Mouse (Mus musculus): ENCODE data around the gene Pkd1.

Gene Pkd1

DNA sequence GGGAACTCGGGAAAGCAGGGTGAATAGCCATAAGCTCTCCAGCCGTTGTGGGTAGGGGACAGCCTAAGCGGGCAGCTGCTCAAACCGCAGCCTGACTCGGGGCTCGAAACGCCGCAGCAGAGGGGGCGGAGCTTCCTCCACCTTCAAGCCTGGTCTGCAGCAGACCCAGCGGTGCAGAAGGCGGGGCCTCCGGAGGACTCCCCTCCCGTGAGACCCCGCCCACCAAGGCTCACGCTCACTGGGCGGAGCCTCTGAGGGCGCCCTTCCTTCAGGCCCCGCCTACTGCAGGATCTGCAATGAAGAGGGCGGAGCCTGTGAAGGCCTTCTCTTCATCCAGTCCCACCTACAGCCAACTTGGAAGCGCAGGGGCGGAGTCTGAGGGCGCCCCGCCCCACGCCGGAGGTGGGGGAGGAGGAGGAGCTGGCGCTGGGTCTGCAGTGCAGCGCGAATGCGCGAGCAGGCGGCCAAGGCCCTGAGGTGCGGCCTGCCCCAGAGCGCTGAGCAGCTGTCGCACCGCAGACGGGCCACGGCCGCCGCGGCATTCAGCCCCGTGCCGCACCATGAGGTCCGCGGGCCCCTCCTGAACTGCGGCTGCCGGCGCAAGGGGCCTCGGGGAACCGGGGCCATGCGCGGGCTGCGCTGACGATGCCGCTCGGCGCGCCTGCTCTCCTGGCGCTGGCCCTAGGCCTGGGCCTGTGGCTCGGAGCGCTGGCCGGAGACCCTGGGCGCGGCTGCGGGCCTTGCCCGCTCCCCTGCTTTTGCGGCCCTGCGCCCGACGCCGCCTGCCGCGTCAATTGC is at the start of gene Pkd1:
Gene Pkd1 (plus strand): TSS at position 217 of the 798 bp plus-strand sequence.
- peak; percentile 98 for DNase-seq (ENCODE audit: low spot score in 2 of 2)

DNA sequence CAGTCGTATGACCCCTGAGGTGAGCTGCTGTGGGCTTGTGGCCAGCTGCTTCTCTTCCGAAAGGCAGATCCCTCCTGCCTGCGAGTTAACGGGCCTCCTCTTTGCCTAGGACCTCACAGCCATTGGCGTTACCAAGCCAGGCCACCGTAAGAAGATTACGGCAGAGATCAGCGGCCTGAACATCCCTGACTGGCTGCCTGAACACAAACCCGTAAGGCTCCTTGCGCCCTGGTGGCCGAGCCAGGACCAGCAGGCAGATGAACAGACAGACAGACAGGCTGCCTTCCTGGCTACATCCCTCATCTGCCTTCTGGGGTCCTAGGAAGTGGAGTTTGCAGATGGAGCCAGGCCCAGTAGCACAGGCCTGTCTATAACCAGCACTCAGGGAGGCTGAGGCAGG is 47.4 kb upstream of the Pkd1 start:
- DNase-seq (ENCODE audit: low spot score in 2 of 2) = no peak

DNA sequence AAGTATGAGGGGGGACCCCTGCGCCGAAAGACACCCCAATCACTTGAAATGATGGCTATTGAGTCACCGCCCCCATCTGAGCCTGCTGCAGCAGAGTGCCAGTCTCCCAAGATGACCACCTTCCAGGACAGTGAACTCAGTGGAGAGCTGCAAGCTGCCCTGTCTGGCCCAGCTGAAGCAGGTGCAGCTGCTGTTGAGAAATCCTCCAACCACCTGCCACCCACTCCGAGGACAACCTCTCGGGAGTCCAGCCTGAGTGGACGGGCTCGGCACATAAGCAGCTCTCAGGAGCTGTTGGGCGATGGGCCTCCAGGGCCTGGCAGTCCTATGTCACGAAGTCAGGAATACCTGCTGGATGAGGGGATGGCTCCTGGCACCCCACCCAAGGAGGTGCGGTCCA is 45.5 kb upstream of the Pkd1 start:
- no peak for DNase-seq (ENCODE audit: low spot score in 2 of 2)

DNA sequence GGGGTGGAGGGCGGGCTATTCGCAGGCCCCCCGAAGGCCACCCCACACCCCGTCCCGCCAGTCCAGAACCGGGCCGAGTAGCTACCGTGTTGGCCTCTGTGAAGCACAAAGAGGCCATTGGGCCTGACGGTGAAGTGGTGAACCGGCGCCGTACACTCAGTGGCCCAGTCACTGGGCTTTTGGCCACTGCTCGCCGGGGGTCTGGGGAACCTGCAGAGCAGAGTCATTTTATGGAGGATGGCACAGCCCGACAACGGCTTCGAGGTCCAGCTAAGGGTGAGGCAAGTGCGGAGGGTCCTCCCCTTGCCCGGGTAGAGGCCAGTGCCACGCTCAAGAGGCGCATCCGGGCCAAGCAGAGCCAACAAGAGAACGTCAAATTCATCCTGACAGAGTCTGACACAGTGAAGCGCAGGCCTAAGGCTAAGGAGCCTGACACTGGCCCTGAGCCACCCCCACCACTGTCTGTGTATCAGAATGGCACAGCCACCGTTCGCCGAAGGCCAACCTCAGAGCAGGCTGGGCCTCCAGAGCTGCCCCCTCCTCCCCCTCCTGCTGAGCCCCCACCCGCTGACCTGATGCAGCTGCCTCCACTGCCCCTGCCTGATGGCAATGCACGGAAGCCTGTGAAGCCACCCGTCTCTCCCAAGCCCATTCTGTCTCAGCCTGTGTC is 44.2 kb upstream of the Pkd1 start:
- DNase-seq (ENCODE audit: low spot score in 2 of 2) = no peak

DNA sequence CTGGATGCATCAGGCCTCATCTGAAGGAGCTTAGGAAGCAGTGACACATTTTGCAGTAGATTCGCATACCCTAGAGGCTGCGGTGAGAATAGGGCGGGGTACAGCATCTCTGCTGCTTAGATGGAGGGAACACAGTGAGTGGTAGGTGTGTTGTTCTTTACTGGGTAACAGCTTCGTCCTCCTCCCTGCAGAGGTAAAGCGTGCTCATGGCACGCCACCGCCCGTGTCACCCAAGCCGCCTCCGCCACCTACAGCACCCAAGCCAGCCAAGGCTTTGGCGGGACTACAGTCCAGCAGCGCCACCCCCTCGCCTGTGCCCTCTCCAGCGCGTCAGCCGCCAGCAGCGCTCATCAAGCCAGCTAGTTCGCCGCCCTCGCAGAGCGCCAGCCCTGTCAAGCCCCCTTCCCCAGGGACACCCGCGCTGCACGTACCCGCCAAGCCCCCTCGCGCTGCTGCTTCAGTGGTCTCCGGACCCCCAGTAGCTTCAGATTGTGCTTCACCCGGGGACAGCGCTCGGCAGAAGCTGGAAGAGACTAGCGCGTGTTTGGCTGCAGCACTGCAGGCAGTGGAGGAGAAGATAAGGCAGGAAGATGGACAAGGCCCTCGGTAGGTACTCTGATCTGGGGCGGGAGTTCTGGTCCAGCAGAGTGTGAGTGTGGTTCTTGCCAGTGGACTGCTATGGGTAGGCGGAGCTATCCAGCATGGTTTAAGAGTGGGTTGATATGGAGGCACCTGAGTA is 43.1 kb upstream of the Pkd1 start:
- no peak for DNase-seq (ENCODE audit: low spot score in 2 of 2)

DNA sequence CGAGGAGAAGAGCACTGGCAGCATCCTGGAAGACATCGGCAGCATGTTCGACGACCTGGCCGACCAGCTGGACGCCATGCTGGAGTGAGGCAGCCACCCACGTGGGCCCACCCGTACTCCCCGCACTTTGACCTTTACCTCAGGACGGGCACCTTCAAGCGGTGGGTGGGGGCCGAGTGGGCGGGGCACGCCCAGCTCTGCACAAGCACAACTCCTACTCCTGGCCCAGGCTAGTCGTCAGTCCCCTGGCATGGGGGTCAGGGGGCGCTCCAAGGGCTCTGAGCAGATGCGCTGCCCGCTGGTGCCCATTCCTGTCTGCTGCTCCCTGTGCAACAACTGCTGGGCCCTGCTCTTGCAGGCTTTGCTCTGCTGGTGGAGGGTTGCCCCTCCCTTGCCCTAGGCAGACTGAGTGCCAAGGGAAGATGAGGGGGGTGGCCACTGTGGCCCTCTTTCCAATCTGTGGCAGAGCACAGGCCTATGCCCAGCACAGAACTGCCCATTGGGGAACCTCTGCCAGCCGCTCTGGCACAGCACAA is 42.4 kb upstream of the Pkd1 start:
- DNase-seq (ENCODE audit: low spot score in 2 of 2) = no peak

DNA sequence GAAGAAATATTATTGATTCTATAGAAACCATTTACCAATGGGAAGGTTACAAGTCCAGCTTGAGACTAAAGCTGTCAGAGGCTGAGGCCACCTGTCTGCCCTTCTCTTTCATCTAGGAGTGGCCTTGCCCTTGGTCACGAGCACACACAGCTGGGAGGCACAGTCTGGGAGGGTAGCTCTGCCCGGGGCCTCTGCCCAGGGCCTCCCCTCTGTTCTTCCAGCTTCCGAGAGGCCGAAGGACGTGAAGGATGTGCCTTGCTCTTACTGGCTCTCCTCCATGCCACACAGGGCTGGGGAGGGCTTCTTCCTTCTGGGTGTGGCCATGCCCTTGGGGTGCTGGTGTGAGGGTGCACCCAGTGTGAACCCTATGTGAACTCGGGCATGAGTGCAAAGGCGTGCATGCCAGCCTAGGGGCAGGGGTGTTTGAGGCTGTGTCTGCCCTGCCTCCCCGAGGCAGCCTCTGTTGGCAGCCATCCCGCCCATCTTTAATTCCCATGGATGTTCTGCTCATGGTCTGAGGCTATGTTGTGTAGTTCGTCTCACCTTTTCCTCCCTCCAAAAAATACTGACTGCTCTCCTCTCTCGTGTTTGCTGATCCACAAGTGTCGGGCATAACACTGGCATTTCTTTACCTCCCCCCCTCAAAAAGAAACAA is 41.7 kb upstream of the Pkd1 start:
- no peak for DNase-seq (ENCODE audit: low spot score in 2 of 2)

DNA sequence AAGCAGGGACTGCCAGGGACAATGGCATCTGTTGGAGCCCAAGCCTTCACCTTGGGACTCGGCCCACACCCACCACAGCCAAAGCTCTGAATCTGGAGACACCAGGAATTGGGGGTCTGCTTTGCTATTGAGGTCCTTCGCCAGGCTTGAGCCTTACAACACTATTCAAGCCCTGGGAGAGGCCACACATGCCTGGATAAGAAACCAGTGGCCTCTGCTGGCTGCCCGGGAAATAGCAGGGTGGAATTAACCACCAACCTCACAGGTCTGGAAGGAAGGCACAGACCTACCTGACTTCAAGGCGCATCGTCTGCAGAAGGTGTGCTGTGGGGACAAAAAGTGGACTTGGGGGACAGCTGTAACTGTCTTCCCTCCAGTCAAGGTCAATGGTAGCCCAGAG is 36.0 kb upstream of the Pkd1 start:
- DNase-seq (ENCODE audit: low spot score in 2 of 2) = no peak

DNA sequence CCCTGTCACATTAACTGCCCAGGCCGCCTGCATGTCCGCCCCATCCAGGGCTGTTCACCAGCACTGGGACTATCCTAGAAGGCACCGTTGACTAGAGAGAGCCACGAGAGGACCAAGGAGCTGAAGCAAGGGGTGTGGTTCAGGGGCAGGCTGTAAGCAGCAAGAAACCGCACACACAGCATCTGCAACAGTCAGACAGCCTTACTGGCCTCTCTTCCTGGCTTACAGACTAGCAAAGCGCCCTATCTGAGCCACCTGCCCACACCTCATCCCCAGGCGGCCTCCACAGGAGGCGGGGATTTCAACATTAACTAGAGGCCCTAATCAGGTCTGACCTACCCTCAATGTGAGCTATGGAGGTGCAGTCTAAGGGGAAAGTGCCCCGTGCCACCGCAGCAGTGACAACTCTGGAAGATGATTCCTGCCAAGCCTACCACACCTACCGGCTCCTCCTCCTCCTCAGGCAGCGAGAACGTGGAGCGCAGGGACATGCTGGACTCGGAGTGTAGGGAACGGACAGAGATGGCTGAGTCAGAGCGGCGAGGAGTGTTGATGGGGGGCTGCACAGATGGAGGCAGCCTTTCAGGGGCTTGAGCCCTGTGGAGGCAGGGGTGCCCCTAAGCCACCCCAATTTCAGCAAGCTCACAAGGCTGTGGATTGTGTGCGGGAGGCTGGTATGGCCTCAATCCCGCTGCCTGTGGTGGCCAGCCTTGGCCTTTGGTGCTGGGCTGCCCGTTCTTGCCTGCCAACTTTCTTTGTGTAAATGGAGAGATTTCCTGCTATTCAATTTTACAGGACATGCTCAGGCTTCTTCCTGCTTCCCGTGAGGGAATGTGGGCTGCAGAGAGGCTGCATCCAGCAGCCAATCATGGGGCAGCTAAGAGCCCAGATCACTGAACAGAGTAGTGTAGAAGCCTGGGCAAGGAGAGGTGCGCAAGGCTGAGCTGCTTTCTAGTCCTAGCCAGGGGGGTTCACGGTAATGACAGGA is 35.1 kb upstream of the Pkd1 start:
- no peak for DNase-seq (ENCODE audit: low spot score in 2 of 2)

DNA sequence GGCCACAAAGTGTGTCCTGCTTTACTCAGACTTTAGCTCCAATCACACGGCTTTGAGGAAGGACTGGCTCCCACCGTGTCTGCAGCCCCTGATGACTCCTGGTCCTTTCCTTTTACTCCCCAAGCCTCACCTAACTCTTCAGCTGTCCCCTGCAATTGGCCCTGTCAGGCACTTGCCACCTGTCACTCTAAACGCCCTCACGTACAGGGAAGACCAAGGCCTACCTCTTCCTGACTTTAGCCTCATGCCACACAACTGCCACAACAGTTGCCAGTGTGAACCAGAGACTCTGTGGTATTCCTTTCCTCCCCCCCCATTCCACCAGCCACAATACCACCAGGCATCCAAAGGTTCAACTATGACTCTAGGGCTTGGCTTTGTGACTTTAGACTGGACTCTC is 29.2 kb upstream of the Pkd1 start:
- no peak for DNase-seq (ENCODE audit: low spot score in 2 of 2)

DNA sequence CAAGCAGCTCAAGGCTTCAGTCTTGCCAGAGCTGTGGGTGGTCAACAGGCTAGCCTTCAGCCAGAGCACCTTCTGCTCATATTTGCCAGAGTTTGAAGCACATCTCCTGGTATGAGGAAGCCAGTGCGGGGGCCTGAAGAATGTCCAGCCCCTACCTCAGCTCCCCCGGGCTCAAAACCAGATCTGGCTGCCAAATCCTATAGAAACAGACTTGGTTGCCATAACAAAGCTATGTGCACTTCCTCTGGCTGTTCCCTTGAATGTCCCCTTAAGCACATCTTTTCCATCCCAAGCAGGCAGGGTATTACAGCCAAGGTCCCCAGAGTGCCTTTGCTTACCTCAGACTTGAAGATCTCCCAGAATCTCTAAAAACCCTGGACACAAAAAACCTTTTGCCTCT is 24.9 kb upstream of the Pkd1 start:
- DNase-seq (ENCODE audit: low spot score in 2 of 2) = no peak

DNA sequence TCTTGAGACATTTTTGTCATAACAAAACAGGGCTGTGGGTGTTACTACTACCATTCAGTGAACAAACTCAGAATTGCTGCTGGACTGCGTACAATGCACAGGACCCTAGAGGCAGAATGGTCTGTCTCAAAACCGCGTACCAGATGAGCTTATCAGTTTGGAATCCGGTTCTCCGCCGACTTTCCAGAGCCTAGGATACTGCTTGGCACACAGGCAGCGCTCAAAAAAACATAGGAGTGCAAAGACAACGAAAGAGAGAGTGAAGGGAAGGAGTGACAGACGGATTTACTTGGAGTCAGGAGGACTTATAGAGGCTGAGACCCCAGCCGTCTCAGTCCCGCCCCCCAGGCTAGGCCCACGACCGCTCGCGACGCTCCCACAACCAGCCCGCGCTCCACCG is 22.3 kb upstream of the Pkd1 start:
- DNase-seq (ENCODE audit: low spot score in 2 of 2) = no peak

DNA sequence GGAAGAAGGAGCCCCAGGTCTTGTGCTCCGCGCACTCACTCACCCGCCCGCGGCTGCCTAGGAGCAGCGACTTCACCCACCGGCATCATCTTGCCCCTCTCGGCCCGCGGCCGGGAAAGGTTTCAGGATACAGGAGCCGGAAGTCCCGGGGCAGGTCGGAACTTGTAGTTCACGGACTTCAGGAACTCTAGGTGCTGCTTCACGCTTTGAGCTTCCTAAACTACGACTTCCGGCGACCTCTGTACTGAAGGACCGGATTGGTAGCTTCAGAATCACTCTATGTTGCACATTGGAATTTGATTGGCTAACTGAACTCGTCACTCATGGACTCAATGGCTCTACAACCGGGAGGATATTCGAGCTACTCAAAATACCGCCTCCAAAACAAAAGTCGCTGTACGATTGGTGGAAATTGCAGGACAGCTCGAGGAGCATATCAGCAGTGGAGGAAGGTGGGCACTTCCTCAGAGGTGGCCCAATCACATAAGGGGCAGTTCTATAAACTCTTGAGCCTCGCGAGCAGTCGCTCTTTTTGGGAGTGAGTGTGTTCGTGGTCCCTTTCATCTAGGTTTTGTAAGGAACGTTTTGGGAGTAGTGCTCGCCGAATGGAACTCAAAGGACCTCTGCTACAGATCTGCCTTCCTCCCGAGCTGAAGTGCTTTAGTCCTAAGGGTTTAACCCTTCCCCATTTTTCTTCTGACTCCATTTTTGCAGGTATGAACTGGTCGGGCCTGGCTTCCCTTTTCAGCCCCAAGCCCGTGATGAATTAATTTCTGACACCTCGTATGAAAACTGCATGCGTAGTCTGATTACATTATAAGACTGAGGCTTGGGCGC is 21.7 kb upstream of the Pkd1 start, which contains the start of gene Traf7:
Gene Traf7 (minus strand): TSS at position 216 of the 837 bp plus-strand sequence.
- DNase-seq (ENCODE audit: low spot score in 2 of 2) = peak; percentile 68 to 81

DNA sequence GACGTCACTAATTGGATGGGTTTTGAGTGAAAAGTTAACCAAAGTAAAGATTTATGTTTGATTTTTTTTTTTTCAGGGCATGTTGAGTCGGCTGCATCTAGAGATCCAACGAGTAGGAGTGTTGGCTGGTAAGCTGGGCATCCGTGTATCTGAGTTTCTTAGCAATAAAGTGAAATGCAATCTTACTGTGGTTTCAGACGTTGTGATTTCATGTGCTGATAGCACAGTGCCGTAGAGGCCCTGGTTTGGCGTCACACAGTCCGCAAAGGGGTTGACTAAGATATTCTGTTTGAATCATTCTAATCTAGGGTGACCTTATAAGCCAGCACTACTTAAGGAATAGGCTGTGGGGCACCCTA is 21.1 kb upstream of the Pkd1 start:
- DNase-seq (ENCODE audit: low spot score in 2 of 2) = no peak

DNA sequence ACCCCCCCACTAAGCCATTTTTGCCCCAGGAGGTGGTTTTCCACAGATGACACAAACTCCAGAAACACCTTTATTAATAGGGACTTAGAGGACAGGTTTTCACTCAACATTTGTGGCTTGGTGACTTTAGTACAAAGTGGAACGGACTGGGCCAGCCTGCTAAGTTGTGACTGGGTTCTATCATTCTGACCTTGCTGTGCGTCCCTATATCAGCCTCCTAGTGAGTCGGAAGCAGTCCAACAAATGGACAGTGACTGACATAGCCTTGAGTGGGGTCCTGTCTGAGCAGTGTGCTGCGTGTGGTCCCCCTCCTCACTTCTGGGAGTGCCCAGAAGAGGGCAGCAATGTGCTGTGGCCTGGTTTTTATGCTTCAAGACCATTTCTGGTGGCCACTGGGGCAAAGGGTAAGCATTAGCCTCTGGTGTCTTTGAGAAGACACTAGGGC is 20.6 kb upstream of the Pkd1 start:
- peak in 1 of 2 experiments; percentile 62 for DNase-seq (ENCODE audit: low spot score in 2 of 2)

DNA sequence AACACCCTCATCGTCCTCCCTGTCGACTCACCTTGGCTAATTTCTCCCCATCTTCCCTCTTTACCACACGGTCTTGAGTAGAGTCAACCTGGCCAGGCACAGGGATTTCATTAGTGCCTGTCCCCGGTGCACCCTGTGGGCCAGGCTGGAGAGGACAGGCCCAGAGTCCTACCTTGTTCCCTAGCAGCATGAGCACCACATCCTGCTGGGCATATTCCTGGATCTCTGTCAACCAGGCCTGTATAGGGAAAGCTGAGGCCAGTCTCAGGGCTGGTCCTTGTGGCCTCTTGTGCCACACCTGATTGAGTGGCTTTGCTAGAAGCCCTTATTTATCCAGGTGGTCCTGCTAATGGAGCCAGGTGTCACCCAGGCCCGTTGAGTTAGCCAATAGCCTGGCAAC is 19.8 kb upstream of the Pkd1 start:
- no peak for DNase-seq (ENCODE audit: low spot score in 2 of 2)

DNA sequence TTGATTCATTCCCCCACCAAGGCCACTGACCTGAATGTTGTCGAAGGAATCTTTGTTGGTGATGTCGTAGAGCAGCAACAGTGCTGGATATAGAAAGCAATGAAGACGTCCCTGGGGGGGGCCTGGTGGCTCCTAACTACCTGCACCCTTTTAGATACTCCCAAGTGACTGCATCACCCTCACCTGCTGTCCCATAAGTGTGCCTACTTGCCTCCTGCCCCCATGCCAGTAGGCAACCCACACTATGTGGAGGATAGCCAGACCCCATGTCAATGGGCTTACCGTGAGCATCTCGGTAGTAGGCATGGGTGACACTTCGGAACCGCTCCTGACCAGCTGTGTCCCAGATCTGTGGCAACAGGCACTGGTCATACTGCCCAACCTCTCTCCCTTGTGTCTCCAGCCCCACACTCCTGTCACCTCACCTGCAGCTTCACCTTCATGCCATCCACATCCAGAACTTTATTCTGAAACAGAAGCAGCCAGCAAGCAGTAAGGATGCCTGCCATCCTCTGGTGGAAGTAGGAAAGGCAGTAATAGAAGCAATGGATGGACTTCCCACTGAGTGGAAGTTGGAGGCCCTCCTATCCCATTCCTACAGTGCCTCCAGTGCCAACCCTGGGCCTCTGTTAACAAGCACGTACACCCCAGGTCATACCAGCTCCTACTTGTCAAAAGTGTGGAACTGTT is 19.1 kb upstream of the Pkd1 start:
- no peak for DNase-seq (ENCODE audit: low spot score in 2 of 2)

DNA sequence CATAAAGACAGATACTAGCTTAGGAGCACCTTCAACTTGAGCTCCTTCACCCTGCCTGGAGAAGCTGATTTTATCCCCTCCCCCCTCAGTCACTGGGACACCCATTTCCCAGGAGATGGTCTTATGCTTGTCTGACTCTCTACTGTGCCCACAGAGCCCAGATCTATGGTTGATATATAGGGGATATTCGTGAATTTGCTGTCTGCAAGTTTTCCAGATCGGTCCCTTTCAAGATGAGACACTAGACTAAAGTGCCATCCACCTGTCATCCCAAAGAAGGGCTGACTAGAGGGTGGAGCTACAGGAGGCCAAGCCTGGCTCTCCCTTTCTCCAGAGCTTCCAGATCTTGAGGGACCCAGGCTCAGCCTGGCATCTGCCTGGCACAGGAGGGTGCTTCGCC is 18.6 kb upstream of the Pkd1 start:
- no peak for DNase-seq (ENCODE audit: low spot score in 2 of 2)

DNA sequence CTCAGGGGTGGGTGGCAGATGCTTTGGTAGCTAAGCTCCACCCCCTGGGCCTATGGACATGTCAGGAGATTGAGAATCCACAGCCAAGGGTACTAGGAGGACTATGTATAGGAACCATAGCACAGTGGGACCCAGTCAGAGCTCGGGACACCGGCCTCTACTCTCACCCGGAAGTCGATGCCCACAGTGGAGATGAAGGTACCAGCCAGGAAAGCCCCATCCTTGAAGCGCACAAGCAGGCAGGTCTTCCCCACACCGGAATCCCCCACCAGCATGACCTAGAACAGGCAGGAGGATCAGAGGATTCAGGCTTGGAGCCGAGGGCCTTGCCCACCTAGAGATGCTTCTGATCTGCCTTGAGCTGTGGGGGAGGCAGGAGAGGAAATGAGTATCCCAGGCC is 17.6 kb upstream of the Pkd1 start:
- no peak for DNase-seq (ENCODE audit: low spot score in 2 of 2)

Measured in spleen, postnatal 14 days (tissue).